Mouse (Mus musculus): ENCODE measurements around the gene Dip2b. TPM values are rescaled to one million over a fixed set of nuclear protein-coding genes. Genes with fewer than 3 reads are reported as not detected.
"Not testable (repeated sequence)": the region's sequence is repeated elsewhere in the genome, so short reads cannot be mapped to it uniquely, and the experiment has no call there.

The Dip2b gene
- polyA plus RNA-seq, 1 experiment from 2014 or later, result 11.4 TPM

DNA sequence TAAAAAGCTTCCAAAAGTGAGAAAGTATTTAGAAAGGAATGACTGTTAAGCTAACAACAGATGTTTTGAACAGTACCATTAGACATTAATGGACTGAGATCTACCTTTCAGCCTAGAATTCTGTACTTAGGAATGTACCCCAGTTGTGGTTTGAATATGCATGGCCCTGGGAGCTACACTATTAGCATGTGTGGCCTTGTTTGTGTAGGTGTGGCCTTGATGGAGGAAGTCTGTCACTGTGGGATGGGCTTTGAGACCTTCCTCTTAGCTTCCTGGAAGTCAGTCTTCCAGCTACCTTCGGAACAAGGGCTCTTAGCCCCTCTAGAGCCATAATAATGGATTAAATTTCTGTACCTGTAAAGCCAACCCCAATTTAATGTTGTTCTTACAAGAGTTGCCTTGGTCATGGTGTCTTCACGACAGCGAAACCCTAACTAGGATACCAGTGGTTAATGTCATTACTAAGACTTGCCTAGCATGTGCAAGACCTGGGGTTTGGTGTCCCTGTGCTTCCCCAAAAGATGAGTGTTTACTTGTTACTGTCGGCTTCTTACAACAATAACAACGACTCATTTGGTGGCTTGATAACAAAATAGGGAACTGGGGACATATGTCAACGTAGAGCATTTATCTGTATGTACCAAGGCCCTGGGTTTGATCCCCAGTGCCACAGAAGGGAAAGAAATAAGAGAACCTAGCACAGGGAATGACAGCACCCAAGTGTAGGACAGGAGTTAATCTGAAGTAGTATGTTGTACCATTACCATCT is 210.4 kb downstream of the Dip2b start:
- Histone ChIP-seq H3K27me3 (no peaks in the 10 kb centered on the region), H3K9ac (no peak overlapping the region), H3K4me1 (replicated peaks) (no peaks in the 10 kb centered on the region), H3K27ac (no peak overlapping the region), H3K36me3 (peaks cover 93% of the 10 kb centered on the region), H3K9me3 (replicated peaks) (no peaks in the 10 kb centered on the region), H3K4me3 (no peak overlapping the region), H3K4me2 (no peak overlapping the region)
- 90% methylated on average over 6 of the region's 6 CpGs for WGBS
- no peak for ATAC-seq (replicated peaks; ENCODE audit: insufficient number of reproducible peaks, insufficient read depth, low FRiP score, low read depth)

DNA sequence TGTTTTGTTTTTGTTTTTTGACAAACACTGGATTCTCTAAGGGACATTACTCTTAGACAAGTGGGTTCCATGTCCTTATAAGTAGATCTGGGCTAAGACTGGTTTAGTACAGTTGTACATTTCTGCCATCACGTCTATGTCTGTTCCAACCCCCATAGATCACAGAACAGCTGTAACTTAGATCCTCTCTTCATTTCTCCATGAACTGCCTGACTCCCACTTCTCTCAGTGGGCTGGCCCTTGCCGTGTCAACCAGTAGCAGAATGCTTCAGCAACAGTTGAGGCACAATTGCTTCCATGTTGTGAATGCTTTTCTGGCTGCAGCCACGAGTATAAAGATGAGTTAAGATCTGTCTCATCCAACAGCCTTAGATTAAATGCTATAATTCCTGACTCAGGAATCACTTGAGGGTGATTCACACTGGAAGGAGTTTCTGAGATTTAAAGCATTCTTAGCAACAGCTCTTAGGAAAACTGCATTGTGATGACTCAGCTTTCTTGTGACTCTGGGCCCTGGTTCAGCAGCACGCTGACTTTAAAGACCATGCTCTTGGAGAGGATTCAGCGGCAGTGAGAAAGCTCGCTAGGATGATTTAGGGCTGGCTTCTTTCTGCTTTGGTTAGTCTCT is 212.8 kb downstream of the Dip2b start:
- no peak for ATAC-seq (replicated peaks; ENCODE audit: insufficient number of reproducible peaks, insufficient read depth, low FRiP score, low read depth)
- no peaks in the 10 kb centered on the region for H3K27me3 ChIP-seq
- no peak overlapping the region for H3K4me2 ChIP-seq
- H3K4me1 ChIP-seq (replicated peaks), result no peaks in the 10 kb centered on the region
- H3K9ac ChIP-seq, result no peak overlapping the region
- H3K36me3 ChIP-seq, result peaks cover 95% of the 10 kb centered on the region
- WGBS, result 84% methylated on average over 6 of the region's 6 CpGs
- H3K9me3 ChIP-seq (replicated peaks), result no peaks in the 10 kb centered on the region
- H3K27ac ChIP-seq, result no peak overlapping the region
- no peak overlapping the region for H3K4me3 ChIP-seq

DNA sequence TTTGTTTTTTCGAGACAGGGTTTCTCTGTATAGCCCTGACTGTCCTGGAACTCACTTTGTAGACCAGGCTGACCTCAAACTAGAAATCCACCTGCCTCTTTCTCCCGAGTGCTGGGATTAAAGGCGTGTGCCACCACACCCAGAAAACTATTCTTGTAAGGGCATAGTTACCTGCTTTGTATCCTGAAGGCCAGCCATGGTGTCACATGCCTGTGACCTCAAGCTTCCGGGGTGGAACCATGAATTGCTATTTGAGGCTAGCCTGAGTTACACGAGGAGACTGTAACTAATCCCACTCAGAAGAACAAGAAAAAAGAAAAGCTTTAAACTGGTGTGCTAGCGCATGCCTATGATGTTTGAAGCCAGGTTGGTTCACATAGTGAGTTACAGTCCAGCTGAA is 217.9 kb downstream of the Dip2b start:
- Histone ChIP-seq H3K4me2 (no peak overlapping the region), H3K9me3 (replicated peaks) (no peaks in the 10 kb centered on the region), H3K27me3 (no peaks in the 10 kb centered on the region), H3K9ac (no peak overlapping the region), H3K4me1 (replicated peaks) (no peaks in the 10 kb centered on the region), H3K4me3 (no peak overlapping the region), H3K27ac (no peak overlapping the region), H3K36me3 (peaks cover 77% of the 10 kb centered on the region)
- no peak for ATAC-seq (replicated peaks; ENCODE audit: insufficient number of reproducible peaks, insufficient read depth, low FRiP score, low read depth)
- WGBS, result 84% methylated on average over 6 of the region's 6 CpGs

DNA sequence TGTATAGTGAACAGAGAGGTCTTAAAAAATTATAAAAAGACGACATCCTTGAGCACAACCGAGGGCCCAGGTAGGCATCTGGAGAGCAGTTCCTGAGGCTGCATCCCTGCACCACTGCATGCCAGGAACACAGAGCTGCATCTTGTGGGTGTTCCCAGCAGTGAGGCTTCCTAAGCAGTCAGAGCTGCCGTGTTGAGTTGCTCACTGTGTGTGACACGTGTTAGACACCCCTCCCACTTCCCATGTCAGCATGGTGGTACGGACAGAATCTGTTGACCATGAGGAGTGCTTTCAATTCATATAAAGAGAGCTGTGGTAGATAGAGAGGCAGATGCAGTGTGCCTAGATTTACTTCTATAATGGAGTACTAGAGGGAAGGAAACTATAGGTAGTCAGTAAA is 218.8 kb downstream of the Dip2b start:
- no peaks in the 10 kb centered on the region for H3K4me1 ChIP-seq (replicated peaks)
- H3K36me3 ChIP-seq, result peaks cover 73% of the 10 kb centered on the region
- H3K27me3 ChIP-seq, result no peaks in the 10 kb centered on the region
- ATAC-seq (replicated peaks; ENCODE audit: insufficient number of reproducible peaks, insufficient read depth, low FRiP score, low read depth), result no peak
- H3K9ac ChIP-seq, result no peak overlapping the region
- H3K4me2 ChIP-seq, result no peak overlapping the region
- H3K27ac ChIP-seq, result no peak overlapping the region
- H3K4me3 ChIP-seq, result no peak overlapping the region
- H3K9me3 ChIP-seq (replicated peaks), result no peaks in the 10 kb centered on the region
- WGBS, result 87% methylated on average over 5 of the region's 5 CpGs

DNA sequence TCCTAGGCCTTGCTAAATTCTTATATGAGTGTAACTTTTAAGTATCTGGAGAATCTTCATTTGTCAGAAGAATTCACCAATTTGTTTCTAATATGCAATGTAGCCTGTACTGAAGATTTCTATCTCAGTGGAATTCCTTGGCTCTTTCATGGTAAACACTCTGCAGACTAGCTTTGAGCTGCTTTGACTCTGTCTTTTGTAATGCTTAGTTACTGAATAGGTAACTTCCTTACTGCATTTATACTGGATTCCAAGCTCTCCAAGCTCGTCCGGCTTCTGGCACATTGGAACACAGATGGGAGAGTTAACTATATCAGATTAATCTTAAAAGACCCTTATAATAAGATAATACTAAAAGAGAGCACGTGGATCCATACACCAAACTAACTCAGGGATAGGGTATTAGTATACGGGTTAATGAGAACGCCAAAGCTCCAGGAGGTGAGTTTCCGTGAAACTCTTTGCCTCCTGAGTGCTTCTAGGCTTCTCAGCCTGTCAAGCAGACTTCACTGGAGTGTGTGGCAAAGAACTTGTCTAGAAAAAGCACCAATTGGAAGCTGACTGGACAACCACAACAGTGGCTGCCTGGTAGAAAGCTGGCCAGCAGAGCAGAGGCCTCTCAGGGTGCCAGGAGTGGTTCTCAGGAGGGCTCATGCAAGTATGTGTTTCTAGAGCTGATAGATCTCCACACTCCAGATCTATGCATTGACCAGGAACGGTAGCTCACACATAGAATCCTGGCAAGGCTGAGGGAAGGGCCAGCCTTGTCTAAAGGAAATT is 220.4 kb downstream of the Dip2b start:
- Histone ChIP-seq H3K27ac (no peak overlapping the region), H3K36me3 (peaks cover 62% of the 10 kb centered on the region), H3K4me1 (replicated peaks) (0 out of 2 replicates have a peak, but pooled peaks cover 2% of the 10 kb centered on the region), H3K27me3 (no peaks in the 10 kb centered on the region), H3K4me2 (no peak overlapping the region), H3K9me3 (replicated peaks) (no peaks in the 10 kb centered on the region), H3K4me3 (no peak overlapping the region), H3K9ac (no peak overlapping the region)
- ATAC-seq (replicated peaks; ENCODE audit: insufficient number of reproducible peaks, insufficient read depth, low FRiP score, low read depth), result no peak
- WGBS, result 95% methylated on average over 7 of the region's 7 CpGs

DNA sequence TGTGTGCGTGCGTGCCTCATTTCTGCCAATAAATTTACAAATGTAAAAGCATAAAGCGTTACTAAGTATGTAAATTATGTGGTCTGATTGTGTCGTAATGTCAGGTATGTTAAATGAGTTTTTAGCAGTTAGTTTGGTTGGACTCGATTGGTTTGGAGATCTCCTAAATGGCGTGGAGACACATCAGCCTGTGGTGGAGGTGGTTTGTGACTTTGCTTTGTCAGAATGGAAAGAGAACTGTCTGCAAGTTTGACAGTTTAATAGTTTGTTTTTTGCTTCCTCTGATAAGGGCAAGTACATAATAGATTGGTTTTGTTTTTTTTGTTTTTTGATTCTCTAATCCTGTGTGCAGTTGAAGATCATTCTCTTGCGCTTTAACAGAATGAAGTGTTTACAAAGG is 221.9 kb downstream of the Dip2b start:
- 86% methylated on average over 7 of the region's 7 CpGs for WGBS
- H3K9ac ChIP-seq; H3K27me3 ChIP-seq; H3K27ac ChIP-seq; H3K9me3 ChIP-seq (replicated peaks); H3K4me2 ChIP-seq; ATAC-seq (replicated peaks; ENCODE audit: insufficient number of reproducible peaks, insufficient read depth, low FRiP score, low read depth); H3K4me3 ChIP-seq; H3K4me1 ChIP-seq (replicated peaks): not testable (repeated sequence)
- peaks cover 48% of the 10 kb centered on the region for H3K36me3 ChIP-seq

DNA sequence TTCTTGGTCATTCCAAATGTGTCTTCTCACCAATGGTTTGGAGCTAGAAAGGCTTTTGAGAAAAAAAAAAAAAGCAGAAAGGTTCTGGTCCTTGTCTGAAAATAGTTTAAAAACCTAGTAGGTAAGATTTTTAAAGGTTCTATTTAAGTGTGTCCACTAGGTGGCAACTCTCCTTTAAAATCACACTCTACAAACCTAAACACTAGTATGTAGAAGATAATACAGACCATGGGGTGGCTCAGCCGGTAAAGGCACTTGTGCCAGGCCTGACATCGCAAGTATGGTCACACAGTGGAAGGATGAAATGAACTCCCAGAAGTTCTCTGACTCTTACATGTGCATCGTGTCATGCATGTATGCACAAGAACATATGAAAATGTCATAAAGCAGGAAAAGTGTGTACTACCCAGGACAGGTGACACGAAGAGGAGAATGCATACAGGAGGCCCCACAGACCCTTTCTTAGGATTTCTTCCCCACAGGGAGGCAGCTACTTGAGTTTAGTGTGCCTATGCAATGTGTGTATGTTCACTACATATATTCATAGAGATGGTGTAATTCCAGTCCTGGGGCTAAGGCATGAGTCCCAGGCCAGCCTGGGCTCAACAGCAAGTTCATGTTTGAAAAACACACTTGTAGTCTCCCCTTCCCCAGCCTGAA is 224.9 kb downstream of the Dip2b start:
- Histone ChIP-seq H3K9ac (no peak overlapping the region), H3K4me1 (replicated peaks) (0 out of 2 replicates have a peak, but pooled peaks cover 2% of the 10 kb centered on the region), H3K36me3 (peaks cover 21% of the 10 kb centered on the region), H3K27ac (no peak overlapping the region), H3K27me3 (no peaks in the 10 kb centered on the region), H3K4me3 (no peak overlapping the region), H3K4me2 (no peak overlapping the region), H3K9me3 (replicated peaks) (no peaks in the 10 kb centered on the region)
- ATAC-seq (replicated peaks; ENCODE audit: insufficient number of reproducible peaks, insufficient read depth, low FRiP score, low read depth), result no peak
- WGBS, result 26% methylated on average over 4 of the region's 4 CpGs

DNA sequence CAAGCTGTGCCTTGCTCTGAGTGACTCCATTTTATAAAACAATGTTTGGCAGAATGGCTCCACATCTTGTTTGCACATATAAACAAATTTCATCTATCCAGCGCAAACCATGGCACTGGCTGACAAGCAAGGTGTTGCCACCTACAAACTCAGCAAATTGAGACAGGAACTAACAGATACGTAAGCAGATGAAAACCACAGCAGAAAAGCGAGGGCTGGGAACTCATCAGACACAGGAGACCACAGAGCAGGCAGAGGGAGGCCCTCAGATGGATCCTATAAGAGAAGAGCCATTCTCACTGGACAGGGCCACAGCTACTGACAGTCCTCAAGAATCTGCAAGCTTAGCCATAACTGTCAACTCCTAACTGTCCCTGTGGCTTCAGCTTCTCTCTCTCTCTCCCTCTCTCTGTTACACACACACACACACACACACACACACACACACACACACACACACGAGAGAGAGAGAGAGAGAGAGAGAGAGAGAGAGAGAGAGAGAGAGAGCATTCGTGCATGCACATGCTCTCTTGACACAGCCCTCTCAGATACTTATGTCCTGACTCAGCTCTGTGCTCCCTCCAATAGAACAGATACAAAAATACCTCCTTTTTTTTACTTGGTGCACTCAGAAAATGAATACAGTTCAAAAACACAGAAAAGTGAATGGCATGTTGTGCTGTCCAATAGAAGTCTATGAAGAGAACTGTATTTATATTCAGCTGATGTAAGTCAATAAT is 227.3 kb downstream of the Dip2b start:
- 72% methylated on average over 4 of the region's 5 CpGs for WGBS
- ATAC-seq (replicated peaks; ENCODE audit: insufficient number of reproducible peaks, insufficient read depth, low FRiP score, low read depth), result no peak
- H3K4me2 ChIP-seq, result no peak overlapping the region
- H3K4me1 ChIP-seq (replicated peaks), result 0 out of 2 replicates have a peak, but pooled peaks cover 2% of the 10 kb centered on the region
- no peaks in the 10 kb centered on the region for H3K27me3 ChIP-seq
- H3K4me3 ChIP-seq, result no peak overlapping the region
- peaks cover 12% of the 10 kb centered on the region for H3K36me3 ChIP-seq
- H3K9ac ChIP-seq, result no peak overlapping the region
- H3K27ac ChIP-seq, result no peak overlapping the region
- H3K9me3 ChIP-seq (replicated peaks), result no peaks in the 10 kb centered on the region

DNA sequence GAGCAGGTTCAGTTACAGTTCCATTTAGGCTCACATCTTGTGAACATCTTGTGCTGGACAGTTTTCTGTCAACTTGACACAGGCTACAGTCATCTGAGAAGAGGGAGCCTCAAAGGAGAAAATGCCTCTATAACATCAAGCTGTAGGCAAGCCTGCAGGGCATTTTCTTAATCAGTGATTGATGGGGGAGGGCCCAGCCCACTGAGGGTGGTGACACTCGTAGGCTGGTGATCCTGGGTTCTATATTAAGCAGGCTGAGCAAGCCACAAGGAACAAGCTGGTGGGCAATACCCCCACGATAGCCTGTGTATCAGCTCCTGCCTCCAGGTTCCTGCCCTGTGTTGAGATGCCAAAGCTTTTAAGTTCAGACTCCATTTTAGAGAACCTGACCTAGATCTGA is 230.5 kb downstream of the Dip2b start:
- no peaks in the 10 kb centered on the region for H3K4me1 ChIP-seq (replicated peaks)
- no peaks in the 10 kb centered on the region for H3K36me3 ChIP-seq
- no peak overlapping the region for H3K4me3 ChIP-seq
- H3K9ac ChIP-seq, result no peak overlapping the region
- ATAC-seq (replicated peaks; ENCODE audit: insufficient number of reproducible peaks, insufficient read depth, low FRiP score, low read depth), result no peak
- no peaks in the 10 kb centered on the region for H3K27me3 ChIP-seq
- H3K9me3 ChIP-seq (replicated peaks), result no peaks in the 10 kb centered on the region
- 54% methylated on average over 2 of the region's 2 CpGs for WGBS
- H3K4me2 ChIP-seq, result no peak overlapping the region
- no peak overlapping the region for H3K27ac ChIP-seq

All from heart, embryonic 15.5 days (tissue).